Mouse (Mus musculus) spleen, adult 18-20 months (tissue): Measurements from ENCODE around the gene Igflr1.
A peak's percentile ranks its signal among the peaks of the same experiment; 100 is the strongest.

Experiments used
- DNase-seq, 2 experiments: peaks; one replicate each; pipeline ENCODE4 v3.0.0; 2022; ENCODE audit warnings: mixed read lengths in 2 of 2

Igflr1 gene

GRCm38 (mm10) chr7:30553810-30554584 is 11.2 kb upstream of the Igflr1 start:
- no peak for DNase-seq

- DNase-seq = peak in 1 of 2 experiments; percentile 34
Measured at GRCm38 (mm10) chr7:30556894-30557536, 8.2 kb upstream of the Igflr1 start.

GRCm38 (mm10) chr7:30557901-30558514 is 7.2 kb upstream of the Igflr1 start:
- no peak for DNase-seq

- no peak for DNase-seq
Measured at GRCm38 (mm10) chr7:30558656-30559442, 6.4 kb upstream of the Igflr1 start.

- peak; percentile 85 to 90 for DNase-seq
Measured at GRCm38 (mm10) chr7:30559443-30559954, 5.7 kb upstream of the Igflr1 start, which contains the start of gene Lin37. Lin37 (minus strand) TSS chr7:30559838.

- no peak for DNase-seq
Measured at GRCm38 (mm10) chr7:30560296-30560695, 4.9 kb upstream of the Igflr1 start.

- DNase-seq = no peak
Measured at GRCm38 (mm10) chr7:30562526-30563116, 2.6 kb upstream of the Igflr1 start.

GRCm38 (mm10) chr7:30563117-30563905 is 1.9 kb upstream of the Igflr1 start, which contains the start of the genes U2af1l4, Gm49396 and Psenen:
U2af1l4 (plus strand) TSS chr7:30563301.
Gm49396 (plus strand) TSS chr7:30563344.
Psenen (minus strand) TSS chr7:30563627.
- peak; percentile 88 to 91 for DNase-seq

GRCm38 (mm10) chr7:30563906-30564280 is 1.3 kb upstream of the Igflr1 start:
- DNase-seq = peak in 1 of 2 experiments; percentile 24

GRCm38 (mm10) chr7:30566033-30566432 is 806 bp downstream of the Igflr1 start:
- DNase-seq = no peak

- DNase-seq = no peak
Measured at GRCm38 (mm10) chr7:30567555-30567954, 2.3 kb downstream of the Igflr1 start.

GRCm38 (mm10) chr7:30572389-30572788 is 7.2 kb downstream of the Igflr1 start:
- no peak for DNase-seq

GRCm38 (mm10) chr7:30572969-30573368 is 7.7 kb downstream of the Igflr1 start:
- no peak for DNase-seq

- DNase-seq = no peak
Measured at GRCm38 (mm10) chr7:30579950-30580349, 14.7 kb downstream of the Igflr1 start.

GRCm38 (mm10) chr7:30581547-30581946 is 16.3 kb downstream of the Igflr1 start:
- DNase-seq = no peak

GRCm38 (mm10) chr7:30584339-30584738 is 19.1 kb downstream of the Igflr1 start:
- no peak for DNase-seq

- DNase-seq = no peak
Measured at GRCm38 (mm10) chr7:30585170-30585569, 19.9 kb downstream of the Igflr1 start.

GRCm38 (mm10) chr7:30586455-30587020 is 21.3 kb downstream of the Igflr1 start:
- no peak for DNase-seq

GRCm38 (mm10) chr7:30587842-30588667 is 22.8 kb downstream of the Igflr1 start:
- DNase-seq = no peak
